Mouse (Mus musculus) thymus, adult 2 months (tissue): ENCODE data around the gene Myo18b. TPM values are rescaled to one million over a fixed set of nuclear protein-coding genes. Genes with fewer than 3 reads are reported as not detected.

Experiments used
- DNase-seq: peaks from one replicate; pipeline ENCODE4 v3.0.0; 2021
- H3K27ac ChIP-seq: fragments of 200-500 bp; 2 replicates; pipeline ENCODE4 v1.5.1; 2012; ENCODE audit warnings: low read length, control low read depth; ENCODE audit not compliant: control insufficient read depth, insufficient read depth
- H3K27me3 ChIP-seq: fragments of 200-500 bp; 2 replicates; pipeline ENCODE4 v1.6.1; 2012; ENCODE audit warnings: mild to moderate bottlenecking, low read length, moderate library complexity, mixed read lengths; ENCODE audit not compliant: control insufficient read depth, insufficient read depth
- H3K36me3 ChIP-seq: fragments of 200-500 bp; 2 replicates; pipeline ENCODE4 v1.6.1; 2012; ENCODE audit warnings: mild to moderate bottlenecking, low read length, moderate library complexity; ENCODE audit not compliant: control insufficient read depth, insufficient read depth
- H3K4me1 ChIP-seq: fragments of 200-500 bp; replicated peaks from 2 replicates; pipeline ENCODE4 v1.6.1; 2012; ENCODE audit warnings: low read length; ENCODE audit not compliant: control insufficient read depth, insufficient read depth
- H3K4me3 ChIP-seq: fragments of 200-500 bp; 2 replicates; pipeline ENCODE4 v1.5.1; 2012; ENCODE audit warnings: mild to moderate bottlenecking, low read length, control low read depth, moderate library complexity; ENCODE audit not compliant: control insufficient read depth, insufficient read depth
- CTCF ChIP-seq: fragments of 200-500 bp; IDR thresholded peaks from 2 replicates; pipeline ENCODE4 v1.5.1; 2012; ENCODE audit warnings: mild to moderate bottlenecking, control low read depth, low read length, moderate library complexity, borderline replicate concordance; ENCODE audit not compliant: control insufficient read depth, poor library complexity, insufficient read depth; ENCODE audit errors: extremely low read depth
- POLR2A ChIP-seq: fragments of 200-500 bp; IDR thresholded peaks from 2 replicates; pipeline ENCODE4 v1.6.1; 2012; ENCODE audit warnings: mild to moderate bottlenecking, low read length, control low read depth, moderate library complexity; ENCODE audit not compliant: control insufficient read depth, poor library complexity, insufficient read depth; ENCODE audit errors: extremely low read depth
- WGBS: fragments of 180-500 bp; shearing (Covaris S2); methylation state at CpG from one replicate; pipeline ENCODE4 v1.1.7; 2018; 5-methylcytosine and 5-hydroxymethylcytosine counted together
- polyA plus RNA-seq: library from polyadenylated mRNA; depleted of rRNA; stranded (reverse); fragments of >200 nt; gene quantifications from 2 replicates; pipeline ENCODE4 v1.2.3, GENCODE M21; 2012

Gene Myo18b
- polyA plus RNA-seq, 1 experiment, result 3.8 TPM

GRCm38 (mm10) chr5:112932878-112933567 lies 36.9 kb upstream of the Myo18b start:
- no peaks in the 10 kb centered on the region for H3K36me3 ChIP-seq
- H3K27me3 ChIP-seq, result no peaks in the 10 kb centered on the region
- TF ChIP-seq POLR2A (no peak), CTCF (no peak)
- WGBS, result 88% methylated on average over 11 of the region's 11 CpGs
- H3K4me1 ChIP-seq, result no peaks in the 10 kb centered on the region; the same call in 1 of the 2 replicates
- no peak for DNase-seq
- H3K27ac ChIP-seq, result no peak overlapping the region
- H3K4me3 ChIP-seq, result no peak overlapping the region

- H3K27me3 ChIP-seq, result no peaks in the 10 kb centered on the region
- no peak overlapping the region for H3K4me3 ChIP-seq
- TF ChIP-seq POLR2A (no peak), CTCF (no peak)
- no peaks in the 10 kb centered on the region for H3K36me3 ChIP-seq
- 95% methylated on average over 5 of the region's 5 CpGs for WGBS
- DNase-seq, result no peak
- H3K4me1 ChIP-seq, result no peaks in the 10 kb centered on the region; the same call in 1 of the 2 replicates
- no peak overlapping the region for H3K27ac ChIP-seq
Measured at GRCm38 (mm10) chr5:112931901-112932300, 35.7 kb upstream of the Myo18b start.

- Histone ChIP-seq H3K4me1 (no peaks in the 10 kb centered on the region), H3K36me3 (no peaks in the 10 kb centered on the region), H3K27ac (no peak overlapping the region), H3K27me3 (no peaks in the 10 kb centered on the region), H3K4me3 (no peak overlapping the region)
- no peak for TF ChIP-seq POLR2A
- no peak for TF ChIP-seq CTCF
- DNase-seq, result no peak
- WGBS, result 93% methylated on average over 10 of the region's 10 CpGs
Measured at GRCm38 (mm10) chr5:112928201-112928881, 32.2 kb upstream of the Myo18b start.

GRCm38 (mm10) chr5:112925422-112925821 lies 29.3 kb upstream of the Myo18b start:
- 96% methylated on average over 5 of the region's 5 CpGs for WGBS

GRCm38 (mm10) chr5:112924806-112925205 lies 28.6 kb upstream of the Myo18b start:
- TF ChIP-seq POLR2A, result no peak
- no peak for TF ChIP-seq CTCF
- H3K27me3 ChIP-seq, result no peaks in the 10 kb centered on the region
- no peaks in the 10 kb centered on the region for H3K36me3 ChIP-seq
- no peak overlapping the region for H3K4me3 ChIP-seq
- no peak for DNase-seq
- WGBS, result 93% methylated on average over 8 of the region's 8 CpGs
- H3K27ac ChIP-seq, result no peak overlapping the region
- H3K4me1 ChIP-seq, result no peaks in the 10 kb centered on the region

More at GRCm38 (mm10) chr5:112925422-112925821, 29.3 kb upstream of the Myo18b start:
- H3K4me3 ChIP-seq, result no peak overlapping the region
- TF ChIP-seq CTCF (no peak), POLR2A (no peak)
- H3K27ac ChIP-seq, result no peak overlapping the region
- H3K27me3 ChIP-seq, result no peaks in the 10 kb centered on the region
- H3K4me1 ChIP-seq, result no peaks in the 10 kb centered on the region
- no peaks in the 10 kb centered on the region for H3K36me3 ChIP-seq
- DNase-seq, result no peak

GRCm38 (mm10) chr5:112923841-112924240 lies 27.7 kb upstream of the Myo18b start:
- TF ChIP-seq CTCF, result no peak
- no peak for TF ChIP-seq POLR2A

GRCm38 (mm10) chr5:112921914-112922313 lies 25.8 kb upstream of the Myo18b start:
- Histone ChIP-seq H3K27me3 (no peaks in the 10 kb centered on the region), H3K4me3 (no peak overlapping the region), H3K4me1 (no peaks in the 10 kb centered on the region), H3K27ac (no peak overlapping the region), H3K36me3 (no peaks in the 10 kb centered on the region)
- no peak for DNase-seq
- TF ChIP-seq POLR2A, result no peak
- no peak for TF ChIP-seq CTCF

More at GRCm38 (mm10) chr5:112923841-112924240, 27.7 kb upstream of the Myo18b start:
- no peaks in the 10 kb centered on the region for H3K36me3 ChIP-seq
- H3K4me1 ChIP-seq, result no peaks in the 10 kb centered on the region
- H3K4me3 ChIP-seq, result no peak overlapping the region
- WGBS, result 97% methylated on average over 14 of the region's 14 CpGs
- H3K27me3 ChIP-seq, result no peaks in the 10 kb centered on the region
- no peak for DNase-seq
- H3K27ac ChIP-seq, result no peak overlapping the region
